Mouse (Mus musculus): Measurements from ENCODE around the gene Slc34a3. TPM values are rescaled to one million over a fixed set of nuclear protein-coding genes. Genes with fewer than 3 reads are reported as not detected.
A peak's percentile ranks its signal among the peaks of the same experiment; 100 is the strongest.

Gene Slc34a3
- total and polyA plus RNA-seq, 3 experiments = not detected

- no peaks in the 10 kb centered on the region for H3K79me2 ChIP-seq (replicated peaks; ENCODE audit: control insufficient read depth, insufficient read depth, low read length)
- H3K27ac ChIP-seq = no peak within 1 kb of the TSS
- H3K4me3 ChIP-seq = no peak within 1 kb of the TSS
- peaks cover 3% of the 10 kb centered on the region; the same call in 1 of the 2 replicates for H3K36me3 ChIP-seq (ENCODE audit: control insufficient read depth, insufficient read depth, low read length)
- no peak within 1 kb of the TSS for H3K9ac ChIP-seq (ENCODE audit: low read depth, low read length)
- intact Hi-C loops (cut with DNase I) = no loop called here
- no peak for DNase-seq
- 0 out of 2 replicates have a peak, but pooled peaks cover 1% of the 10 kb centered on the region for H3K4me1 ChIP-seq (ENCODE audit: control insufficient read depth, insufficient read depth, low read length)
- TF ChIP-seq CTCF (IDR thresholded peaks at IDR 0.05) = no peak
- no peak for TF ChIP-seq POLR2A (IDR thresholded peaks at IDR 0.05; ENCODE audit: insufficient read depth, low read depth, low read length)
- no peak for TF ChIP-seq EP300 (IDR thresholded peaks at IDR 0.05; ENCODE audit: insufficient read depth, low read depth, low read length)
- H3K27me3 ChIP-seq (ENCODE audit: control insufficient read depth, insufficient read depth, low read length) = no peaks in the 10 kb centered on the region
These were observed 15.7 kb downstream of the Slc34a3 start, which contains the start of gene Fam166a for GRCm38 (mm10) chr2:25218445-25218844. TSS of gene Fam166a (plus strand) at chr2:25218745.

GRCm38 (mm10) chr2:25217666-25218065, 16.5 kb downstream of the Slc34a3 start:
- H3K9ac ChIP-seq (ENCODE audit: low read depth, low read length) = no peak overlapping the region
- no peak overlapping the region for H3K27ac ChIP-seq
- TF ChIP-seq CTCF (IDR thresholded peaks at IDR 0.05) = no peak
- TF ChIP-seq EP300 (IDR thresholded peaks at IDR 0.05; ENCODE audit: insufficient read depth, low read depth, low read length) = no peak
- no peak for TF ChIP-seq POLR2A (IDR thresholded peaks at IDR 0.05; ENCODE audit: insufficient read depth, low read depth, low read length)
- no peaks in the 10 kb centered on the region for H3K79me2 ChIP-seq (replicated peaks; ENCODE audit: control insufficient read depth, insufficient read depth, low read length)
- no peak overlapping the region for H3K4me3 ChIP-seq
- DNase-seq = no peak
- no peaks in the 10 kb centered on the region for H3K27me3 ChIP-seq (ENCODE audit: control insufficient read depth, insufficient read depth, low read length)
- no peaks in the 10 kb centered on the region for H3K36me3 ChIP-seq (ENCODE audit: control insufficient read depth, insufficient read depth, low read length)
- no peaks in the 10 kb centered on the region for H3K4me1 ChIP-seq (ENCODE audit: control insufficient read depth, insufficient read depth, low read length)
- 56% methylated on average over 2 of the region's 2 CpGs for WGBS
- intact Hi-C loops (cut with DNase I) = no loop called here

GRCm38 (mm10) chr2:25214444-25214843, 19.7 kb downstream of the Slc34a3 start, which contains the start of gene Stpg3:
TSS of gene Stpg3 (minus strand) at chr2:25214637.
- no peak for DNase-seq
- no peak within 1 kb of the TSS for H3K27ac ChIP-seq
- no peak within 1 kb of the TSS for H3K9ac ChIP-seq (ENCODE audit: low read depth, low read length)
- TF ChIP-seq POLR2A (IDR thresholded peaks at IDR 0.05; ENCODE audit: insufficient read depth, low read depth, low read length) = no peak
- TF ChIP-seq CTCF (IDR thresholded peaks at IDR 0.05) = no peak
- TF ChIP-seq EP300 (IDR thresholded peaks at IDR 0.05; ENCODE audit: insufficient read depth, low read depth, low read length) = no peak
- peaks cover 2% of the 10 kb centered on the region for H3K79me2 ChIP-seq (replicated peaks; ENCODE audit: control insufficient read depth, insufficient read depth, low read length)
- 70% methylated on average over 3 of the region's 3 CpGs for WGBS
- H3K36me3 ChIP-seq (ENCODE audit: control insufficient read depth, insufficient read depth, low read length) = no peaks in the 10 kb centered on the region
- intact Hi-C loops (cut with DNase I) = no loop called here
- no peaks in the 10 kb centered on the region for H3K27me3 ChIP-seq (ENCODE audit: control insufficient read depth, insufficient read depth, low read length)
- H3K4me3 ChIP-seq = no peak within 1 kb of the TSS
- peaks cover 4% of the 10 kb centered on the region; the same call in 1 of the 2 replicates for H3K4me1 ChIP-seq (ENCODE audit: control insufficient read depth, insufficient read depth, low read length)

- Histone ChIP-seq H3K36me3 (ENCODE audit: control insufficient read depth, insufficient read depth, low read length) (no peaks in the 10 kb centered on the region), H3K27me3 (ENCODE audit: control insufficient read depth, insufficient read depth, low read length) (no peaks in the 10 kb centered on the region), H3K27ac (no peak overlapping the region), H3K79me2 (replicated peaks; ENCODE audit: control insufficient read depth, insufficient read depth, low read length) (peaks cover 2% of the 10 kb centered on the region), H3K4me1 (ENCODE audit: control insufficient read depth, insufficient read depth, low read length) (peaks cover 4% of the 10 kb centered on the region; the same call in 1 of the 2 replicates), H3K4me3 (no peak overlapping the region), H3K9ac (ENCODE audit: low read depth, low read length) (no peak overlapping the region)
- no peak for TF ChIP-seq CTCF (IDR thresholded peaks at IDR 0.05)
- no peak for TF ChIP-seq EP300 (IDR thresholded peaks at IDR 0.05; ENCODE audit: insufficient read depth, low read depth, low read length)
- no peak for TF ChIP-seq POLR2A (IDR thresholded peaks at IDR 0.05; ENCODE audit: insufficient read depth, low read depth, low read length)
- intact Hi-C loops (cut with DNase I) = no loop called here
- DNase-seq = no peak
- 66% methylated on average over 23 of the region's 23 CpGs for WGBS
These were observed 20.8 kb downstream of the Slc34a3 start for GRCm38 (mm10) chr2:25213266-25213865.

GRCm38 (mm10) chr2:25211121-25211670, 23.0 kb downstream of the Slc34a3 start, which contains the start of gene Nelfb:
TSS of gene Nelfb (minus strand) at chr2:25211489.
- Histone ChIP-seq H3K79me2 (replicated peaks; ENCODE audit: control insufficient read depth, insufficient read depth, low read length) (peaks cover 2% of the 10 kb centered on the region), H3K36me3 (ENCODE audit: control insufficient read depth, insufficient read depth, low read length) (no peaks in the 10 kb centered on the region), H3K4me1 (ENCODE audit: control insufficient read depth, insufficient read depth, low read length) (peaks cover 4% of the 10 kb centered on the region; the same call in 1 of the 2 replicates), H3K27me3 (ENCODE audit: control insufficient read depth, insufficient read depth, low read length) (no peaks in the 10 kb centered on the region), H3K4me3 (peak within 1 kb of the TSS; percentile 69), H3K27ac (peak within 1 kb of the TSS; percentile 99), H3K9ac (ENCODE audit: low read depth, low read length) (peak within 1 kb of the TSS; percentile 97)
- peak; percentile 92 to 95 for DNase-seq
- under 1% methylated on average over 44 of the region's 44 CpGs for whole genome bisulfite sequencing
- intact Hi-C loops (cut with DNase I) = loop anchor here (1.0 to 2.0 kb wide), 2 partner anchors 13 to 18 kb away; partner anchors contain the start of gene Tubb4b
- TF ChIP-seq EP300 (IDR thresholded peaks at IDR 0.05; ENCODE audit: insufficient read depth, low read depth, low read length) (0 out of 2 replicates have a peak, but pooled peaks have one; percentile 28), POLR2A (IDR thresholded peaks at IDR 0.05; ENCODE audit: insufficient read depth, low read depth, low read length) (peak; percentile 68), CTCF (IDR thresholded peaks at IDR 0.05) (no peak)

GRCm38 (mm10) chr2:25210686-25211085, 23.5 kb downstream of the Slc34a3 start:
- H3K27me3 ChIP-seq (ENCODE audit: control insufficient read depth, insufficient read depth, low read length) = no peaks in the 10 kb centered on the region

More at GRCm38 (mm10) chr2:25210686-25211085, 23.5 kb downstream of the Slc34a3 start:
- Histone ChIP-seq H3K79me2 (replicated peaks; ENCODE audit: control insufficient read depth, insufficient read depth, low read length) (peaks cover 2% of the 10 kb centered on the region), H3K27ac (peak overlapping the region; percentile 99), H3K4me1 (ENCODE audit: control insufficient read depth, insufficient read depth, low read length) (peaks cover 4% of the 10 kb centered on the region; the same call in 1 of the 2 replicates), H3K36me3 (ENCODE audit: control insufficient read depth, insufficient read depth, low read length) (no peaks in the 10 kb centered on the region), H3K9ac (ENCODE audit: low read depth, low read length) (peak overlapping the region; percentile 97), H3K4me3 (peak overlapping the region; percentile 69)
- intact Hi-C loops (cut with DNase I) = loop anchor here (1.0 to 2.0 kb wide), 2 partner anchors 14 to 18 kb away; partner anchors contain the start of gene Tubb4b
- TF ChIP-seq EP300 (IDR thresholded peaks at IDR 0.05; ENCODE audit: insufficient read depth, low read depth, low read length) = no peak
- TF ChIP-seq CTCF (IDR thresholded peaks at IDR 0.05) = no peak
- TF ChIP-seq POLR2A (IDR thresholded peaks at IDR 0.05; ENCODE audit: insufficient read depth, low read depth, low read length) = no peak
- WGBS = under 1% methylated on average over 24 of the region's 24 CpGs
- DNase-seq = no peak
